Mouse (Mus musculus) limb, embryonic 14.5 days (tissue): ENCODE data around the gene Spata13. TPM values are rescaled to one million over a fixed set of nuclear protein-coding genes. Genes with fewer than 3 reads are reported as not detected.
A peak's percentile ranks its signal among the peaks of the same experiment; 100 is the strongest.

Source experiments
- ATAC-seq: fragments of 200-750 bp; cut with Nextera tagmentation; 2 replicates; pipeline ENCODE4 v1.8.0; 2017; ENCODE audit warnings: low read depth, moderate number of reproducible peaks, moderate TSS enrichment; ENCODE audit not compliant: low FRiP score
- DNase-seq: peaks from one replicate; pipeline ENCODE4 v3.0.0-alpha.2; 2015; ENCODE audit warnings: low spot score
- H3K27ac ChIP-seq: fragments of 300-500 bp; sonication (generic); replicated peaks from 2 replicates; pipeline ENCODE4 v1.5.1; 2014; ENCODE audit warnings: low read depth, mild to moderate bottlenecking, low read length, moderate library complexity, mixed read lengths
- H3K27me3 ChIP-seq: fragments of 300-500 bp; sonication (generic); 2 replicates; pipeline ENCODE4 v1.6.1; 2014; ENCODE audit warnings: low read length, mixed read lengths; ENCODE audit not compliant: control insufficient read depth, insufficient read depth
- H3K36me3 ChIP-seq: fragments of 300-500 bp; sonication (generic); 2 replicates; pipeline ENCODE4 v1.6.1; 2014; ENCODE audit warnings: mild to moderate bottlenecking, low read length, moderate library complexity, mixed read lengths; ENCODE audit not compliant: control insufficient read depth, insufficient read depth
- H3K4me1 ChIP-seq: fragments of 300-500 bp; sonication (generic); 2 replicates; pipeline ENCODE4 v1.6.1; 2014; ENCODE audit warnings: antibody characterized with exemption, low read length, mixed read lengths; ENCODE audit not compliant: control insufficient read depth, insufficient read depth
- H3K4me2 ChIP-seq: fragments of 300-500 bp; sonication (generic); replicated peaks from 2 replicates; pipeline ENCODE4 v1.6.1; 2014; ENCODE audit warnings: low read depth, mild to moderate bottlenecking, low read length, moderate library complexity; ENCODE audit not compliant: severe bottlenecking
- H3K4me3 ChIP-seq: fragments of 300-500 bp; sonication (generic); replicated peaks from 2 replicates; pipeline ENCODE4 v1.5.1; 2014; ENCODE audit warnings: low read length
- H3K9ac ChIP-seq: fragments of 300-500 bp; sonication (generic); 2 replicates; pipeline ENCODE4 v1.6.1; 2014; ENCODE audit warnings: mild to moderate bottlenecking, low read depth, low read length, moderate library complexity; ENCODE audit not compliant: severe bottlenecking
- H3K9me3 ChIP-seq: fragments of 300-500 bp; sonication (generic); 2 replicates; pipeline ENCODE4 v1.6.1; 2016; ENCODE audit warnings: low read length; ENCODE audit not compliant: control insufficient read depth
- POLR2A ChIP-seq: fragments of 200-500 bp; IDR thresholded peaks from 2 replicates; pipeline ENCODE4 v1.8.0; 2012; ENCODE audit warnings: inconsistent platforms, mild to moderate bottlenecking, moderate library complexity, borderline replicate concordance; ENCODE audit not compliant: insufficient read depth, insufficient read length; ENCODE audit errors: extremely low read depth
- WGBS: fragments of 180-500 bp; shearing (Covaris S2); extraction: QIAGEN DNeasy Blood & Tissue Kit; methylation state at CpG from one replicate; pipeline ENCODE4 v1.1.7; 2014; 5-methylcytosine and 5-hydroxymethylcytosine counted together
- polyA plus RNA-seq, 2 experiments: library from polyadenylated mRNA; depleted of rRNA in 1 of 2; stranded (reverse) in 1 of 2; unstranded in 1 of 2; fragments of >200 nt; fragmentation: Nextera tagmentation in 1 of 2; extraction: Ambion mirVana in 1 of 2; gene quantifications; 2 replicates each; pipeline versions ENCODE4 v1.2.1 to v1.2.3; 2012 to 2014

The Spata13 gene
- polyA plus RNA-seq, 2 experiments = 6.8 to 9.5 TPM

GRCm38 (mm10) chr14:60693122-60693536, 59.3 kb downstream of the Spata13 start:
- no peaks in the 10 kb centered on the region for H3K9me3 ChIP-seq
- H3K27me3 ChIP-seq = no peaks in the 10 kb centered on the region
- no peak overlapping the region for H3K9ac ChIP-seq
- no peak for TF ChIP-seq POLR2A
- 0 out of 2 replicates have a peak, but pooled peaks cover 3% of the 10 kb centered on the region for H3K4me1 ChIP-seq
- no peaks in the 10 kb centered on the region for H3K36me3 ChIP-seq
- ATAC-seq (peak; percentile 37), DNase-seq (peak; percentile 42)
- no peak overlapping the region for H3K4me2 ChIP-seq
- no peak overlapping the region for H3K27ac ChIP-seq
- WGBS = 31% methylated on average over 11 of the region's 11 CpGs
- H3K4me3 ChIP-seq = no peak overlapping the region

- H3K4me3 ChIP-seq = no peak overlapping the region
- no peak for TF ChIP-seq POLR2A
- H3K36me3 ChIP-seq = no peaks in the 10 kb centered on the region
- H3K9ac ChIP-seq = no peak overlapping the region
- 77% methylated on average over 5 of the region's 5 CpGs for WGBS
- H3K4me1 ChIP-seq = 0 out of 2 replicates have a peak, but pooled peaks cover 3% of the 10 kb centered on the region
- H3K9me3 ChIP-seq = no peaks in the 10 kb centered on the region
- no peak overlapping the region for H3K4me2 ChIP-seq
- ATAC-seq (no peak), DNase-seq (no peak)
- no peak overlapping the region for H3K27ac ChIP-seq
- H3K27me3 ChIP-seq = no peaks in the 10 kb centered on the region
Observed at GRCm38 (mm10) chr14:60693666-60694065, 59.9 kb downstream of the Spata13 start.

- H3K27me3 ChIP-seq = no peaks in the 10 kb centered on the region
- no peak overlapping the region for H3K9ac ChIP-seq
- H3K4me2 ChIP-seq = no peak overlapping the region
- H3K36me3 ChIP-seq = no peaks in the 10 kb centered on the region
- H3K9me3 ChIP-seq = no peaks in the 10 kb centered on the region
- peak; percentile 72 for DNase-seq
- no peak overlapping the region for H3K27ac ChIP-seq
- ATAC-seq = no peak
- H3K4me1 ChIP-seq = 0 out of 2 replicates have a peak, but pooled peaks cover 3% of the 10 kb centered on the region
- 65% methylated on average over 14 of the region's 14 CpGs for WGBS
- TF ChIP-seq POLR2A = no peak
- H3K4me3 ChIP-seq = no peak overlapping the region
Observed at GRCm38 (mm10) chr14:60694215-60694997, 60.6 kb downstream of the Spata13 start.

- no peak for TF ChIP-seq POLR2A
- WGBS = 75% methylated on average over 8 of the region's 8 CpGs
- H3K36me3 ChIP-seq = no peaks in the 10 kb centered on the region
Observed at GRCm38 (mm10) chr14:60697351-60697750, 63.5 kb downstream of the Spata13 start.

GRCm38 (mm10) chr14:60698980-60699379, 65.2 kb downstream of the Spata13 start:
- Histone ChIP-seq H3K4me3 (no peak overlapping the region), H3K27me3 (no peaks in the 10 kb centered on the region), H3K4me1 (peaks cover 4% of the 10 kb centered on the region), H3K27ac (no peak overlapping the region), H3K9me3 (no peaks in the 10 kb centered on the region), H3K4me2 (no peak overlapping the region), H3K36me3 (no peaks in the 10 kb centered on the region), H3K9ac (no peak overlapping the region)
- DNase-seq = no peak
- no peak for ATAC-seq
- TF ChIP-seq POLR2A = no peak
- WGBS = 76% methylated on average over 10 of the region's 10 CpGs

More at GRCm38 (mm10) chr14:60697351-60697750, 63.5 kb downstream of the Spata13 start:
- DNase-seq (no peak), ATAC-seq (no peak)
- no peaks in the 10 kb centered on the region for H3K9me3 ChIP-seq
- no peak overlapping the region for H3K4me3 ChIP-seq
- no peak overlapping the region for H3K9ac ChIP-seq
- no peak overlapping the region for H3K27ac ChIP-seq
- H3K4me2 ChIP-seq = no peak overlapping the region
- 0 out of 2 replicates have a peak, but pooled peaks cover 3% of the 10 kb centered on the region for H3K4me1 ChIP-seq
- H3K27me3 ChIP-seq = no peaks in the 10 kb centered on the region
